Mouse (Mus musculus) E14TG2a.4 (cell line): ENCODE data around the gene Dirc2.

ENCODE experiments used
- CTCF ChIP-seq: conservative IDR thresholded peaks from 2 replicates; pipeline ENCODE4 v1.5.1; 2014; ENCODE audit warnings: low read length
- NANOG ChIP-seq: IDR thresholded peaks from 2 replicates; pipeline ENCODE4 v1.6.1; 2014; ENCODE audit warnings: borderline replicate concordance, low read length, mixed read lengths
- POU5F1 ChIP-seq: IDR thresholded peaks from 2 replicates; pipeline ENCODE4 v1.6.1; 2014; ENCODE audit warnings: low read length, borderline replicate concordance

DNA sequence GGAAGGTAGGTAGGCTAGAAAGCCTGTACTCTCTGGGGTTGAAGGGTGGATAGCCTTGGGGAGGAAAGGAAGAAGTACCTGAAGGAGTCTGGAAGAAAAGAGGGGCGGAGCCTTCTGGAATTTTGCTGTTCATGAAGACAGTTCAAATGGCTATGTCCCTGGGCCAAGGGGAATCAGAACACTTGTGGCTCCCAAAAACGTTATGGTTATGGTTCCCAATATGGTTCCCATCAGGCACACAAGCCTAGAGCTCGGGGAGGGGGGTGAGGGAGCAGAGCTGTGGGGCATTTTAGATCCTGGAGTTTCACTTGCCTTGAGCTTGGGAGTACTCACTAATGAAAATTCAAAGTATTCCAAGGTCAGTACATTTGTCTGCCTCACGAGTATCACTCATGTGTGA lies 104.3 kb downstream of the Dirc2 start:
- TF ChIP-seq CTCF (no peak), NANOG (no peak), POU5F1 (no peak)
